Mouse (Mus musculus) activated CD4-positive, CD25-positive, alpha-beta regulatory T cell, adult 4 months (primary cell): ENCODE results near the gene Pglyrp3. TPM values are rescaled to one million over a fixed set of nuclear protein-coding genes. Genes with fewer than 3 reads are reported as not detected.
"Not testable (repeated sequence)": the region's sequence is repeated elsewhere in the genome, so short reads cannot be mapped to it uniquely, and the experiment has no call there.

Experiments
- ATAC-seq: one replicate; pipeline ENCODE4 v1.8.0; 2017
- polyA plus RNA-seq, 2 experiments: library from polyadenylated mRNA; unstranded; fragments of 100-300 nt; shearing (Covaris generic); gene quantifications; one replicate each; pipeline ENCODE4 v1.2.1; 2017

The Pglyrp3 gene
- polyA plus RNA-seq, result not detected

- ATAC-seq, result no peak
Observed at GRCm38 (mm10) chr3:92014283-92014682, at the start of gene Pglyrp3. TSS of gene Pglyrp3 (plus strand) at chr3:92014583.

- ATAC-seq, result no peak
Observed at GRCm38 (mm10) chr3:92011001-92011400, 3.4 kb upstream of the Pglyrp3 start.

- not testable (repeated sequence) for ATAC-seq
Observed at GRCm38 (mm10) chr3:92024541-92024940, 10.2 kb downstream of the Pglyrp3 start.

- no peak for ATAC-seq
Observed at GRCm38 (mm10) chr3:92033203-92033602, 18.8 kb downstream of the Pglyrp3 start.

GRCm38 (mm10) chr3:92033892-92034291 is 19.5 kb downstream of the Pglyrp3 start:
- no peak for ATAC-seq

GRCm38 (mm10) chr3:92050382-92051054 is 36.1 kb downstream of the Pglyrp3 start:
- no peak for ATAC-seq

GRCm38 (mm10) chr3:92080462-92081284 is 66.3 kb downstream of the Pglyrp3 start:
- no peak for ATAC-seq

Other genes starting within 250 kb of the Pglyrp3 start
- not detected for gene Lor, start 68.6 kb downstream of the Pglyrp3 start, polyA plus RNA-seq
- gene Prr9, start 109.4 kb downstream of the Pglyrp3 start, polyA plus RNA-seq, result under 1 TPM in 1 of 2 experiments, not detected in 1; 0.42 TPM
- not detected for gene Lelp1, start 128.2 kb downstream of the Pglyrp3 start, polyA plus RNA-seq
- not detected for gene Sprr2a1, start 201.2 kb downstream of the Pglyrp3 start, polyA plus RNA-seq
- not detected for gene Sprr2a2, start 201.3 kb downstream of the Pglyrp3 start, polyA plus RNA-seq